Mouse (Mus musculus) gonadal fat pad, adult 2 months (tissue): ENCODE measurements around the gene Pdcd2l. TPM values are rescaled to one million over a fixed set of nuclear protein-coding genes. Genes with fewer than 3 reads are reported as not detected.
"Not testable (repeated sequence)": the region's sequence is repeated elsewhere in the genome, so short reads cannot be mapped to it uniquely, and the experiment has no call there.

Source experiments
- DNase-seq: peaks from one replicate; pipeline ENCODE4 v3.0.0-alpha.2; 2012; ENCODE audit warnings: low read depth
- polyA plus RNA-seq: library from polyadenylated mRNA; depleted of rRNA; stranded (reverse); fragments of >200 nt; gene quantifications from 2 replicates; pipeline ENCODE4 v1.2.3, GENCODE M21; 2012

Pdcd2l gene
- polyA plus RNA-seq, 1 experiment = 29.4 TPM

- DNase-seq = no peak
Measured at GRCm38 (mm10) chr7:34213281-34213680, 16.8 kb upstream of the Pdcd2l start.

GRCm38 (mm10) chr7:34208027-34208745 is 11.7 kb upstream of the Pdcd2l start:
- DNase-seq = no peak

GRCm38 (mm10) chr7:34206331-34206730 is 9.9 kb upstream of the Pdcd2l start:
- DNase-seq = no peak

- DNase-seq = not testable (repeated sequence)
Measured at GRCm38 (mm10) chr7:34202147-34202546, 5.7 kb upstream of the Pdcd2l start.

GRCm38 (mm10) chr7:34200829-34201228 is 4.4 kb upstream of the Pdcd2l start:
- DNase-seq = no peak

- no peak for DNase-seq
Measured at GRCm38 (mm10) chr7:34198346-34198745, 1.9 kb upstream of the Pdcd2l start.

- no peak for DNase-seq
Measured at GRCm38 (mm10) chr7:34195632-34196031, 829 bp downstream of the Pdcd2l start.

GRCm38 (mm10) chr7:34192825-34193224 is 3.6 kb downstream of the Pdcd2l start:
- no peak for DNase-seq

GRCm38 (mm10) chr7:34189376-34189989 is 7.0 kb downstream of the Pdcd2l start:
- no peak for DNase-seq

- DNase-seq = no peak
Measured at GRCm38 (mm10) chr7:34183794-34184193, 12.7 kb downstream of the Pdcd2l start.

- DNase-seq = peak; percentile 57
Measured at GRCm38 (mm10) chr7:34183356-34183755, 13.1 kb downstream of the Pdcd2l start.

GRCm38 (mm10) chr7:34176241-34176640 is 20.2 kb downstream of the Pdcd2l start:
- DNase-seq = not testable (repeated sequence)

GRCm38 (mm10) chr7:34172251-34172650 is 24.2 kb downstream of the Pdcd2l start:
- DNase-seq = no peak

GRCm38 (mm10) chr7:34169454-34169853 is 27.0 kb downstream of the Pdcd2l start, which contains the start of gene Uba2:
Uba2 (minus strand) TSS chr7:34169599.
- no peak for DNase-seq

GRCm38 (mm10) chr7:34168470-34169251 is 27.8 kb downstream of the Pdcd2l start:
- no peak for DNase-seq

- DNase-seq = no peak
Measured at GRCm38 (mm10) chr7:34167766-34168469, 28.5 kb downstream of the Pdcd2l start.

GRCm38 (mm10) chr7:34166850-34167249 is 29.6 kb downstream of the Pdcd2l start:
- no peak for DNase-seq

- no peak for DNase-seq
Measured at GRCm38 (mm10) chr7:34165999-34166398, 30.5 kb downstream of the Pdcd2l start.

- DNase-seq = no peak
Measured at GRCm38 (mm10) chr7:34164671-34165070, 31.8 kb downstream of the Pdcd2l start.

- DNase-seq = no peak
Measured at GRCm38 (mm10) chr7:34159167-34159566, 37.3 kb downstream of the Pdcd2l start.

- no peak for DNase-seq
Measured at GRCm38 (mm10) chr7:34157994-34158393, 38.5 kb downstream of the Pdcd2l start.

GRCm38 (mm10) chr7:34147193-34147592 is 49.3 kb downstream of the Pdcd2l start:
- DNase-seq = no peak
